Mouse (Mus musculus) liver, embryonic 14.5 days (tissue): ENCODE data around the gene Fbrsl1. TPM values are rescaled to one million over a fixed set of nuclear protein-coding genes. Genes with fewer than 3 reads are reported as not detected.

ENCODE experiments used
- ATAC-seq: fragments of 200-750 bp; cut with Nextera tagmentation; 2 replicates; pipeline ENCODE4 v1.8.0; 2017; ENCODE audit warnings: moderate number of reproducible peaks, mild to moderate bottlenecking, moderate library complexity; ENCODE audit not compliant: insufficient read depth
- DNase-seq, 3 experiments: peaks; one replicate each; pipeline ENCODE4 v3.0.0-alpha.2; 2012 to 2013; ENCODE audit warnings: low read depth in 3 of 3, low spot score in 3 of 3
- H3K27ac ChIP-seq: fragments of 300-500 bp; sonication (generic); 2 replicates; pipeline ENCODE4 v1.5.1; 2014; ENCODE audit warnings: moderate library complexity, mild to moderate bottlenecking, control low read depth, inconsistent platforms
- H3K27me3 ChIP-seq: fragments of 300-500 bp; sonication (generic); 2 replicates; pipeline ENCODE4 v1.6.1; 2014; ENCODE audit warnings: mild to moderate bottlenecking, low read length, moderate library complexity; ENCODE audit not compliant: control insufficient read depth, insufficient read depth
- H3K36me3 ChIP-seq: fragments of 300-500 bp; sonication (generic); replicated peaks from 2 replicates; pipeline ENCODE4 v1.6.1; 2014; ENCODE audit warnings: low read depth; ENCODE audit not compliant: control insufficient read depth, insufficient read depth
- H3K4me1 ChIP-seq, 2 experiments: fragments of 200-500 bp in 1 of 2; fragments of 300-500 bp in 1 of 2; sonication (generic) in 1 of 2; replicated peaks; 2 replicates each; pipeline ENCODE4 v1.6.1; 2012 to 2014; ENCODE audit warnings: antibody characterized with exemption in 1 of 2, inconsistent platforms in 1 of 2, low read length in 1 of 2; ENCODE audit not compliant: control insufficient read depth in 2 of 2, insufficient read depth in 2 of 2
- H3K4me2 ChIP-seq: fragments of 300-500 bp; sonication (generic); 2 replicates; pipeline ENCODE4 v1.6.1; 2014; ENCODE audit warnings: low read depth, mild to moderate bottlenecking, control low read depth, moderate library complexity
- H3K4me3 ChIP-seq, 2 experiments: fragments of 200-500 bp in 1 of 2; fragments of 300-500 bp in 1 of 2; sonication (generic) in 1 of 2; 2 replicates each; pipeline ENCODE4 v1.5.1; 2012 to 2014; ENCODE audit warnings: low read depth in 2 of 2, low read length in 2 of 2, mild to moderate bottlenecking in 2 of 2, control low read depth in 1 of 2, inconsistent platforms in 1 of 2, moderate library complexity in 1 of 2; ENCODE audit not compliant: insufficient read depth in 1 of 2
- H3K9ac ChIP-seq: fragments of 300-500 bp; sonication (generic); replicated peaks from 2 replicates; pipeline ENCODE4 v1.6.1; 2014; ENCODE audit warnings: mild to moderate bottlenecking, control low read depth, moderate library complexity
- H3K9me3 ChIP-seq: fragments of 300-500 bp; sonication (generic); 2 replicates; pipeline ENCODE4 v1.6.1; 2016; ENCODE audit warnings: low read length, mixed read lengths; ENCODE audit not compliant: control insufficient read depth
- CTCF ChIP-seq: IDR thresholded peaks from 2 replicates; pipeline ENCODE4 v1.5.1; 2016; ENCODE audit warnings: antibody characterized with exemption, low read depth, control low read depth
- EP300 ChIP-seq: IDR thresholded peaks from 2 replicates; pipeline ENCODE4 v1.6.1; 2016; ENCODE audit warnings: antibody characterized with exemption, low read depth
- WGBS: fragments of 180-500 bp; shearing (Covaris S2); extraction: QIAGEN DNeasy Blood & Tissue Kit; methylation state at CpG from one replicate; pipeline ENCODE4 v1.1.7; 2014; ENCODE audit not compliant: insufficient replicate concordance; 5-methylcytosine and 5-hydroxymethylcytosine counted together
- polyA plus RNA-seq, 2 experiments: library from polyadenylated mRNA; depleted of rRNA in 1 of 2; stranded (reverse) in 1 of 2; unstranded in 1 of 2; fragments of >200 nt; fragmentation: Nextera tagmentation in 1 of 2; extraction: Ambion mirVana in 1 of 2; gene quantifications; 2 replicates each; pipeline versions ENCODE4 v1.2.1 to v1.2.3; 2012 to 2014

Fbrsl1 gene
- polyA plus RNA-seq, 2 experiments, result 4.3 to 9.5 TPM

- Histone ChIP-seq H3K4me3 (no peak overlapping the region), H3K27me3 (no peaks in the 10 kb centered on the region), H3K9ac (no peak overlapping the region), H3K27ac (no peak overlapping the region), H3K36me3 (no peaks in the 10 kb centered on the region), H3K4me1 (peaks cover 0 to 3% of the 10 kb centered on the region in 2 experiments; a peak in 1 of 4 replicates), H3K4me2 (no peak overlapping the region), H3K9me3 (no peaks in the 10 kb centered on the region)
- DNase-seq, result no peak
- WGBS, result 83% methylated on average over 6 of the region's 6 CpGs
- ATAC-seq, result no peak
- no peak for TF ChIP-seq EP300
- TF ChIP-seq CTCF, result no peak
Observed at GRCm38 (mm10) chr5:110421393-110421792, 26.9 kb downstream of the Fbrsl1 start.

DNA sequence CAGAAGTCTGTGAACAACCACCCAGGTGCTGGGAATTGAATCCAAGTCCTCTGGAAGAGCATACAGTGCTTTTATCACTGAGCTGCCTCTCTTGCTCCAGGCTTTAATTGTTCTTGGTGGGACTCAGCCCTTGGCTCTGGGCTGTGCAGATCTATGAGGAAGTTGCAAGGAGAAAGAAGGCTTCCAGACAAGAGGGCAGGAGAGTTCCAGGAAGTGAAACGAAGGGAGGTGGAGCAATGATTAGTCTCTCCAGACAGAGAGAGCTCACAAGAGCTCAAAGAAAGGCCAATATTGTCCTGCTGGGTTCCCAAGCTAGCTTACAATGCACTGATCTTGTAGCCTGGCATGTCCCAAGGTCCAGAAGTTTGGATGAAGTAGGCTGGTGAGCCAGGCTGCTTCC is 27.4 kb downstream of the Fbrsl1 start:
- Histone ChIP-seq H3K9me3 (no peaks in the 10 kb centered on the region), H3K4me3 (no peak overlapping the region), H3K4me1 (peaks cover 0 to 3% of the 10 kb centered on the region in 2 experiments; a peak in 1 of 4 replicates), H3K4me2 (no peak overlapping the region), H3K27me3 (no peaks in the 10 kb centered on the region), H3K9ac (no peak overlapping the region), H3K27ac (no peak overlapping the region), H3K36me3 (no peaks in the 10 kb centered on the region)
- WGBS, result 37% methylated on average over 1 of the region's 1 CpGs
- TF ChIP-seq EP300 (no peak), CTCF (no peak)
- DNase-seq, result no peak
- ATAC-seq, result no peak

DNA sequence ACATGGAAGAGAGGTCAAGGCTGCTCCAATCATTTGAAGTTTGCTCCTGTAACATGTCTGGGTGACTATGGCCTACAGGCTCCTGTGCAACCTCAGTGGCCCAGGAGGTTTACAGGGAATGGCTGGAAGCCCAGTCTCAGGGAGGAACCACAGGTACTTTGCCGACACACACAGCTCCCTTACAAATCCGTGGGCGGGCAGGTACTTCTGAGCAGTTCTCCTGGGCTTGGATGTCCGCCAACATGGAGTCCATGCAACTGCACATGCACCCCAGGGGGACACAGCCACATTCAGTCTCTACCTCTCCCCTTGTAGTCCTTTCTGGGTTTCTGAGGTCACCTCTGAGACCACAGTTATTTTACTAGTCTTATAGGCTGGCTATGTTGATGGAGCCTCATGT is 28.1 kb downstream of the Fbrsl1 start:
- Histone ChIP-seq H3K4me3 (no peak overlapping the region), H3K27me3 (no peaks in the 10 kb centered on the region), H3K4me1 (peaks cover 0 to 3% of the 10 kb centered on the region in 2 experiments; a peak in 1 of 4 replicates), H3K36me3 (no peaks in the 10 kb centered on the region), H3K9ac (no peak overlapping the region), H3K27ac (no peak overlapping the region), H3K4me2 (no peak overlapping the region), H3K9me3 (no peaks in the 10 kb centered on the region)
- 71% methylated on average over 4 of the region's 4 CpGs for WGBS
- DNase-seq (no peak), ATAC-seq (no peak)
- TF ChIP-seq CTCF (no peak), EP300 (no peak)

- no peak for ATAC-seq
- 60% methylated on average over 1 of the region's 1 CpGs for WGBS
Observed at GRCm38 (mm10) chr5:110418523-110418911, 29.8 kb downstream of the Fbrsl1 start.

GRCm38 (mm10) chr5:110417756-110418522 is 30.4 kb downstream of the Fbrsl1 start:
- Histone ChIP-seq H3K27me3 (no peaks in the 10 kb centered on the region), H3K36me3 (no peaks in the 10 kb centered on the region), H3K27ac (no peak overlapping the region), H3K4me2 (no peak overlapping the region), H3K9ac (no peak overlapping the region), H3K4me3 (no peak overlapping the region), H3K9me3 (no peaks in the 10 kb centered on the region), H3K4me1 (peaks cover 0 to 3% of the 10 kb centered on the region in 2 experiments; a peak in 1 of 4 replicates)
- ATAC-seq (no peak), DNase-seq (no peak)
- 70% methylated on average over 14 of the region's 14 CpGs for WGBS
- TF ChIP-seq EP300, result no peak
- no peak for TF ChIP-seq CTCF

More at GRCm38 (mm10) chr5:110418523-110418911, 29.8 kb downstream of the Fbrsl1 start:
- Histone ChIP-seq H3K9me3 (no peaks in the 10 kb centered on the region), H3K9ac (no peak overlapping the region), H3K27ac (no peak overlapping the region), H3K4me2 (no peak overlapping the region), H3K4me3 (no peak overlapping the region), H3K4me1 (peaks cover 0 to 3% of the 10 kb centered on the region in 2 experiments; a peak in 1 of 4 replicates), H3K27me3 (no peaks in the 10 kb centered on the region), H3K36me3 (no peaks in the 10 kb centered on the region)
- TF ChIP-seq CTCF, result no peak
- no peak for TF ChIP-seq EP300
- DNase-seq, result no peak
